Mouse (Mus musculus) heart, adult 8-10 months (tissue): ENCODE results near the gene Nxpe5. TPM values are rescaled to one million over a fixed set of nuclear protein-coding genes. Genes with fewer than 3 reads are reported as not detected.
"Not testable (repeated sequence)": the region's sequence is repeated elsewhere in the genome, so short reads cannot be mapped to it uniquely, and the experiment has no call there.

Experiments used
- DNase-seq: peaks from one replicate; pipeline ENCODE4 v3.0.0; 2022; ENCODE audit warnings: low spot score
- total RNA-seq, 4 experiments: library from RNA; stranded (reverse); gene quantifications; 2 replicates each; pipeline ENCODE4 v1.2.4; 2022

The Nxpe5 gene
- 1 to 10 TPM in 1 of 4 experiments, under 1 TPM in 3; 0.56 to 1.3 (median 0.66) TPM for total RNA-seq

DNA sequence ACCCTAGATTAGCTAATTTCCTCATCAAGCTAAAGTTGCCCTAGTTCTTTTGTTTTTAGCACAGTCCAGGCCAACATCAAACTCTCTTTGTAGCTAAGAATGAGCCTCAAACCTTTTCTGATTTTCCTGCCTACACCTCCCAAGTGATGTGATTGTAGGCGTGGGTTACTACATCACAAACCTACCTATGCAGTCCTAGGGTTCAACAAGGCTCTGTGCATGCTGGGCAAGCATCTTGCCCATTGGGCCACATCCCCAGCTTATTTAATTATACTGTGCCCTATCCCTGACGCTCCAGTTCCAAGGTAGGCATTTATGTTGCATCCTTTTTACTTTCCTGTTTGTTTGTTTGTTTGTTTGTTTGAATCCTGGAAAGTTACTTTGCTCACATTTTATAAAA, at the start of gene Nxpe5:
TSS of gene Nxpe5 (plus strand) at position 199 of the 400 bp plus-strand sequence.
- DNase-seq = no peak

GRCm38 (mm10) chr5:138186950-138187638, 38.6 kb upstream of the Nxpe5 start, which contains the start of the genes Taf6 and Cnpy4:
Gene Taf6, minus strand, starts transcription at chr5:138187451.
Gene Cnpy4, plus strand, starts transcription at chr5:138187485.
- peak; percentile 91 for DNase-seq

DNA sequence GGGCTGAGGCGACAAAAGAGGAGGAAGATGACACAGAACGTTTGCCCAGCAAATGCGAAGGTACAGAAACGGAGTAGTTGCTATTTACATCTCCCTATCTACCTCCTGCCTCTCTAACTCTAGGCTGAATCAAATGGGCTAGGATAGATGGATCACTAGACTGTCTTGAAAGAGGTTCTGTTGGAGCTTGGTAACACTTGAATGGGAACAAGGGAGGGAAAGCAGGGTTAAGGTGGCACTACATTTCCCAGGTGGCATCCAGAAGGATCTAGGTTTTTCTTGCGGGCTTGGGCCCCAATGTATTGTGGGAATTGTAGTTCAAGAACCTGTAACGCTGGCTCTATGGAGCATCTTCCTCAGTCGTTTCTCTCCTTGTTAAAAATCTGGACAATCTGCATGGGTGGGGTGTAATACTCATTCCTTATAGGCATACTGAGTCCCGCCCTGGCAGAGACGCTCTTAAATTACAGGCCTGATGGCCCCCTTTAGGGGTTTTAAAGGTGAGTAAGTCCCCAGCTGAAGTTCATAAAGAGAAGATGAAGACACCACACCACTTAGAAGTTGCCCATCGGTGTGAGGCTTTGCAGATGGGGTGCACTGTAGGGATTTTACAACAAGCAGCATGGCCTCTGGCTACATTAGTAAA, 37.9 kb upstream of the Nxpe5 start:
- DNase-seq = peak; percentile 88

GRCm38 (mm10) chr5:138193771-138194727, 31.6 kb upstream of the Nxpe5 start, which contains the start of gene Mblac1:
Gene Mblac1, plus strand, starts transcription at chr5:138194314.
- DNase-seq = peak; percentile 92

GRCm38 (mm10) chr5:138194755-138195345, 30.8 kb upstream of the Nxpe5 start:
- DNase-seq = no peak

DNA sequence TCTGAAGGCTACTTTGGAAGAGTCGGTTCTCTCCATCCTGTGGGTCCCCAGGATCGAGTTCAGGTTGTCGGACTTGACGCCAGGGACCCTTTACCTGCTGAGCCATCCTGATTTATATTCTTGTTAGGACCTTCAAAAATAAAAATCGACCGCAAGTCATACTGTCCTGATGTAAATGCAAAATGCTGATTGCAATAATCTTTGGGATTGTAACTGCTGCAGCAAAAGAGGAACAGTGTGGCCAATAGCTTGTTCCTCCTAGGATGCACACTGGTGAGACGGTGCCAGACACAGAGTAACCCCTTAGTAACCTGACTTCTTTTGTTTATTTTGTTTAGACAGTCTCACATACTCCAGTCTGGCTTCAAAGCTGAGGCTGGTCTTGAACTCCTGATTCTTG, 30.2 kb upstream of the Nxpe5 start:
- no peak for DNase-seq

GRCm38 (mm10) chr5:138199576-138199975, 26.1 kb upstream of the Nxpe5 start:
- no peak for DNase-seq

DNA sequence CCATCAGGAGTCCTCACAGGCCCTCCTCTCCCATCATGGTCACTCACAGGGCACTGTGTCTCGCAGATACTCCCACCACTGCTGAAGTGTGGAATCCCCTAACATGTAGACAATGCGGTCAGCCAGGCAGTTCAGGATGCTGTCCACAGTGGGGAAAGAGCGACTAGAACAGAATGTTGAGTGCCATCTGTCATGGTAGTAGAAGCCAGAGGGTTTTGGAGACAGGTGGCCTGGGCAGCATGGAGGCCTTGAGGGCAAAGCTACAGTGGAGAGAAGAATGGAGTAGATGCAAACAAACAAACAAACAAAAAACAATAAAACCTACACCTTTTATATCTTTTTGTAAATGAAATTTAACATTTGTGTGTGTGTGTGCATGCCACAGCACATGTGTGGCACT, 23.6 kb upstream of the Nxpe5 start:
- DNase-seq = no peak

DNA sequence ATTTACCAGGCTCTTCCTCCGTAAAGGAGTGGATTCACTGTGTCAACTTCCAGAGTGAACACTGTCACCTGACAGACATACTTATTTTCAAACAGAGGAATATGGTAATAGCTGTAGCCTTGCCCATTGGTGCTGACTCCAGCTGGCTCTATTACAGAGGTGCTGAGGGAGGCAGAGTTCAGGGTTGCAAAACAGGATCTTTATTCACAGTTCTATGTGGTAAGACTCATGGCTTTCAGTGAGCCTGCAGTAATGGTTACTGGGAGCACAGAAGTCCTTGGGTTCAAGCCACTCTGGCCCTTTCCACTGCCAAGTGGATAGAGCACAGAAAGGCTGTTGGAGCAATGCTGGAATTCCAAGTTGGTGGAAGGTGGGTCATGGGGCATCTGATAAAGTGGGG, 18.4 kb upstream of the Nxpe5 start:
- DNase-seq = no peak

GRCm38 (mm10) chr5:138207873-138208272, 17.8 kb upstream of the Nxpe5 start:
- DNase-seq = no peak

GRCm38 (mm10) chr5:138216632-138217031, 9.1 kb upstream of the Nxpe5 start:
- DNase-seq = not testable (repeated sequence)

DNA sequence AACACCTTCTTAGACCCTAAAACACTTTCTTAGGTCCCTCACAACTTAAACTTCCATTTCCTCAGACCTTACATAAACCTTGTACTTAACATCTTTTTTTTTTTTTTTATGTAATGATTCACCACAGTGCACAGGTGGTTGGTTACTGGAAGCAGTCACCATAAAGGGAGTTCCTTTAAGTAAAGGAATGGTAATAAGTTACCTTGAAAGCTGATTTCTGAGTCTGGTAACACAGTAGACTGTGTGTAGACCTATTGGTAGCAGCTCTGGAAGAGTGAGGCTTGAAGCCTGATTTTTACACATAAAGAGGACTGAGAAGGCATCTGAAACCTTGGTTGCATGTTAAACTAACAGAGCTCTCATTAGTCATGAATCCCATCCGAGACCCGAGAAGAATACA, 5.8 kb upstream of the Nxpe5 start:
- DNase-seq = no peak

GRCm38 (mm10) chr5:138222111-138222510, 3.6 kb upstream of the Nxpe5 start:
- peak; percentile 78 for DNase-seq

GRCm38 (mm10) chr5:138223287-138223686, 2.4 kb upstream of the Nxpe5 start:
- no peak for DNase-seq

DNA sequence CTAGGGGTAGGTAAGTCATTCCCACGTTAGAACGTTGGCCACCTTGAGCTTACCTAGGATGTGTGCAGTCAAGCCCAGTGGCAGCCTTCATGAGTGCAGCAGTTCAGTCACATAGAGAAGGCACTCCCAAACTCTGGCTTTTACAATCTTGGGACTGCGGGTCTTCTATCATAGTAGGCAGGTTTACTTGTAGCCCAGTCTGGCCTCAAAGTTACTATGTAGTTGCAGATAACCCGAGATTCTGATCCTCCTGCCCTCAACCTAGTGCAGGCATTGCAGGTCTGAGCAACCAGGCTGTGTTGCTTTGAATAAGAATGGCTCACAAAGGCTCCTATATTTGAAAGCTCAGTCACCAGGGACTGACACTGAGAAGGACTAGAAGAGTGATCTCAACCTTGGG, 793 bp downstream of the Nxpe5 start:
- no peak for DNase-seq

GRCm38 (mm10) chr5:138227367-138227766, 1.7 kb downstream of the Nxpe5 start:
- peak; percentile 34 for DNase-seq

DNA sequence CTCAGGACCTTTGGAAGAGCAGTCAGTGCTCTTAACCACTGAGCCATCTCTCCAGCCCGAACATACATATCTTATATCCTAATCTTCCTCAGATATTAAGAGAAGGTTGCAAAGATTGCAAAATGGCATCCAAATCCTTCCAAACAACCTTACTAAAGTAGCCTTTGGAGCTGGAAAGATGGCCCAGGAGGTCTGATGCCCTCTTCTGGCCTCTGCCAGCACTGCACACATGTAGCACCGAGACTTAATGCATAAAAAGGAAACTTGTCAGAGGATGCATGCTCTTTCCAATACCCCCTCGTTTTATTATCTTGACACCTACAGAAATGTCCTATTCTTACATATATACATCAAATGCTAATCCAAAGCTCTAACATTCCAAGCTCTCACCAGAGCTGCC, 2.3 kb downstream of the Nxpe5 start:
- DNase-seq = no peak

GRCm38 (mm10) chr5:138229511-138229910, 3.8 kb downstream of the Nxpe5 start:
- DNase-seq = no peak

GRCm38 (mm10) chr5:138233778-138234177, 8.1 kb downstream of the Nxpe5 start:
- no peak for DNase-seq

DNA sequence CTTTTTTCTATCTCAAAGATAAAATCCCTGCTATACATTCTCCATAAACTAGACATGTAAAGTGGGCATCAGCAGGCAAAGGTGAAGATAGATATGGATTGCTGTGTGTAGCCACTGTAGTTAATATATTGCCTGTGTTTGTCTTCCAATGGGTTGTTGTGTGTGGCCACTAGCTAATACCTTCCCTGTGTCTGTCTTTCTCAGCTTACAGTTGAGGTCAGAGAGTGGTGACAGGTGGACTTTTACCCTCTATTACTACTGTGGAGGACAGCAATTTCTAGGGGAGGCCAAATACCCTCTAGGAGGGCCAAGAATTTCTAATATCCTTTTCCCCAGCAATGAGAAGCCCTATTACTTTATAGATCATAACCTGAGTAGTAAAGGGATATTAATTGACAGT, 8.5 kb downstream of the Nxpe5 start:
- DNase-seq = no peak

DNA sequence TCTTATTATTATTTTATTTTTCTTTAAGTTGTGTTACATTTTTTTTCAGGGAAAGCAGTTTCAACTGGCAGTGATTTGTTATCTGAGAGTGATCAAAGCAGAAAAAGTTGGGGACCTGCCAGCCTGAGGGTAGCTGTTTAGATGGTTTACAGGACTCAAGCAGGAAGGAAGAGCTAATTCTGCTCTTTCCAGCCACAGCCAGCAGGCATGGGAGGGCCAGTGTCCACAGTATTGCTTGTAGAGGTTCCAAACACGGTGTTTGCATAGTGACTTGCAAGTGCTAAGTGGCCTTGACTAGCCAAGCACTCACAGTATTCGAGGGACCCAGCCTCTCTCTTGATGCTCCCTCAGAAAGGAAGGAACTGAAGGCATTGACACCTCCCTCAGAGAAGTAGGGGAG, 15.8 kb downstream of the Nxpe5 start:
- no peak for DNase-seq

- DNase-seq = no peak
These were observed 25.4 kb downstream of the Nxpe5 start for GRCm38 (mm10) chr5:138251144-138251543.
